Mouse (Mus musculus) adrenal gland, postnatal 0 days (tissue): ENCODE data around the gene Taar7a. TPM values are rescaled to one million over a fixed set of nuclear protein-coding genes. Genes with fewer than 3 reads are reported as not detected.

ENCODE experiments used
- polyA plus RNA-seq: library from polyadenylated mRNA; unstranded; fragments of >200 nt; fragmentation: Nextera tagmentation; extraction: Ambion mirVana; gene quantifications from 2 replicates; pipeline ENCODE4 v1.2.1, GENCODE M21; 2015

Gene Taar7a
- polyA plus RNA-seq: not detected in 2 replicates

DNA sequence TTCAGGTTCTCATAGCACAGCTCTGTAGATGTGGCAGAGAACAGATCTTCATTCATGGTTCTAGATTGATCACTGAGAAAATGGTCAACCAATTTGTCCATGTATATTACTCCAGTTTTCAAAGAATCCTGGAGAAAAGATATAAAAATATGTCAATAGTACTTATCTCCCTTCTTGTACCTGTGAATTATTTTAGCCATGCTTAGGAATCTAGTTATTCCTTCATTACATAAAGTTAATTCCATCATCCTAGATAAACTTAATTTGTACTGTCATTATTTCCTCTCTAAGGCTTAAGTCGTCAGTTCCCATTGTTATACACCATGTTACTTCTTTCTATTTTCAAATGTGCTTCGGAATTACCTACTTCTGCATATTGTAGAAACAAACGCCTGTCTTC lies at the start of gene Taar7a:
Gene Taar7a, minus strand, starts transcription at position 101 of the 400 bp plus-strand sequence.

DNA sequence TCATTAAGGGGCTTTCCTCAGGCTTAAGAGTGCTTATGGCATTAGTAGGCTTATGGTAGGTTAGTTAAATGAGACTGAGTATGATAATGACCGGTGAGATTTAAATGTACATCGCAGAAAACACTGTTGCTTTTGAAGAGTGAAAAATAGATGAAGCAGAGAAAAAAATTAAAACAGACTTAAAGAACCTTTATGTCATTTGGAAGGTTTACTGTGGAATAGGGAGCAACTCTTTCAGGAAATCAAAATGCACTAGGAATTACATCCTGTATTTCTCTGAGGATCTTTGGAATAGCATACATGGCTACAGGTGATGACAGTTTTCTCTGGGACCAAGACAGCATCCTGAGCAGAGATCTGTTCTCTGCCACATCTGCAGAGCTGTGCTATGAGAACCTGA lies 44.0 kb upstream of the Taar7a start, which contains the start of gene Taar7e:
Gene Taar7e, plus strand, starts transcription at position 301 of the 400 bp plus-strand sequence.

DNA sequence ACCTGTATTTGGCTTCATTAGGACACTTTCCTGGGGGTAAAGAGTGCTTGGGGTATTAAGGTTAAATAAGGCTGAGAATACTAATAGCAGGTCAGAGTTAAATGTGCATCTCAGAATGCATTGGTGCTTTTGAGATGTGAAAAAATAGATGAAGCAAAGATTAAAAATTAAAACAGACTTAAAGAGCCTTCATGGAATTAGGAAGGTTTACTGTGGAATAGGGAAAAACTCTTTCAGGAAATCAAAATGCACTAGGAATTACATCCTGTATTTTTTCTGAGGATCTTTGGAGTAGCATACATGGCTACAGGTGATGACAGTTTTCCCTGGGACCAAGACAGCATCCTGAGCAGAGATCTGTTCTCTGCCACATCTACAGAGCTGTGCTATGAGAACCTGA lies 33.6 kb upstream of the Taar7a start, which contains the start of gene Taar7d:
Gene Taar7d, plus strand, starts transcription at position 301 of the 400 bp plus-strand sequence.

DNA sequence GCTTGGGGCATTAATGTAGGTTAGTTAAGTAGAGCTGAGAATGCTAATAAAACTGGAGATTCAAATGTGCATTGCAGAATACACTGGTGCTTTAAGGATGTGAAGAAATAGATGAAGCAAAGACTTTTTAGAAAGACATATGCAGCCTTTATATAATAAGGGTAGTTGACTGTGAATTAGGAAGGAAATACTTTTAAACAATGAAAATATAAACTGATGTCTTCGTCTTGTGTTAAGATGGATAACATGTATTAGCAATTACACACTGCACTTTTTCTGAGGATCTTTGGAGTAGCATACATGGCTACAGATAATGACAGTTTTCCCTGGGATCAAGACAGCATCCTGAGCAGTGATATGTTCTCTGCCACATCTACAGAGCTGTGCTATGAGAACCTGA lies 6.4 kb upstream of the Taar7a start, which contains the start of gene Taar7b:
Gene Taar7b, plus strand, starts transcription at position 301 of the 400 bp plus-strand sequence.

DNA sequence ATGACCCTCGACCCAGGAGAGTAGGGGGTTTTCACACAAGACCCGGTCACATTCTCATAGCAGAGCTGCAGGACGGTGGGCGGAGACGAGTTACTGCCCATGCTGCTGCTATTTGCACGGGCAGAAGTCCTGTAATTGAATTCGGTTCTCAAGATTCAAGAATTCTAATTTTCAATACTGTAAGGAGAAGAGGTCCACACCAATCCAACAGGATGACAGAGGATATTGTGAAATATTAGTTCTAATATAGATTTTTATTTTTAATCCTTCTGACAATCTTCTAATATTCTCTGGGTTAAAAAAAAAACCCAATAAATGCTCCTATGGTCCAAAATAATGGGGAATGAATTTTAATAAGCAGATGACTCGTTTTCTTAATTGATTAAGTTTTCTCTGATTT lies 7.7 kb downstream of the Taar7a start, which contains the start of gene Taar6:
Gene Taar6, minus strand, starts transcription at position 101 of the 400 bp plus-strand sequence.

DNA sequence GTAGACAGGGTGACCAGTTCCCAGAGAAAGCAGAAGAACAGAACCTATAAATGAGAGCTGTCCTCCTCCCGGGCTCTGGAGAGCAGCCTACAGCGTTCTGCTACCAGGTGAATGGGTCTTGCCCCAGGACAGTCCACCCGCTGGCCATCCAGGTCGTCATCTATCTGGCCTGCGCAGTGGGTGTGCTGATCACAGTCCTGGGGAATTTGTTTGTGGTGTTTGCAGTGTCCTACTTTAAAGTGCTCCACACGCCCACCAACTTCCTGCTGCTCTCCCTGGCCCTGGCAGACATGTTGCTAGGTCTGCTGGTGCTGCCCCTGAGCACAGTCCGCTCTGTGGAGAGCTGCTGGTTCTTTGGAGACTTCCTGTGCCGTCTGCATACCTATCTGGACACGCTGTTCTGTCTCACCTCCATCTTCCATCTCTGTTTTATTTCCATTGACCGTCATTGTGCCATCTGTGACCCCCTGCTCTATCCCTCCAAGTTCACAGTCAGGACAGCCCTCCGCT lies 22.6 kb downstream of the Taar7a start, which contains the start of gene Taar5:
Gene Taar5, plus strand, starts transcription at position 51 of the 510 bp plus-strand sequence.

DNA sequence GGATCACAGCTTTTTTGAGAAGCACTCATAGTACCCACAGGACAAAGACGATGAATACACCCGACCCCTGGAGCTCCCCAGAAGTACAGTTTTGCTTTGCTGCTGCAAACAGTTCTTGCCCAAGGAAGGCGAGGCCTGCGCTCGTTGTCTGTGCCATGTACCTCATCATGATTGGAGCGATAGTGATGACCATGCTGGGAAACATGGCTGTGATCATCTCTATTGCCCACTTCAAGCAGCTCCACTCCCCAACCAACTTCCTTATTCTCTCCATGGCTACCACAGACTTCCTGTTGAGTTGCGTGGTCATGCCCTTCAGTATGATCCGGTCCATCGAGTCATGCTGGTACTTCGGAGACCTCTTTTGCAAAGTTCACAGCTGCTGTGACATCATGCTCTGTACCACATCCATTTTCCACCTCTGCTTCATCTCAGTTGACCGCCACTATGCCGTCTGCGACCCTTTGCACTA lies 32.8 kb downstream of the Taar7a start, which contains the start of gene Taar4:
Gene Taar4, plus strand, starts transcription at position 51 of the 472 bp plus-strand sequence.

DNA sequence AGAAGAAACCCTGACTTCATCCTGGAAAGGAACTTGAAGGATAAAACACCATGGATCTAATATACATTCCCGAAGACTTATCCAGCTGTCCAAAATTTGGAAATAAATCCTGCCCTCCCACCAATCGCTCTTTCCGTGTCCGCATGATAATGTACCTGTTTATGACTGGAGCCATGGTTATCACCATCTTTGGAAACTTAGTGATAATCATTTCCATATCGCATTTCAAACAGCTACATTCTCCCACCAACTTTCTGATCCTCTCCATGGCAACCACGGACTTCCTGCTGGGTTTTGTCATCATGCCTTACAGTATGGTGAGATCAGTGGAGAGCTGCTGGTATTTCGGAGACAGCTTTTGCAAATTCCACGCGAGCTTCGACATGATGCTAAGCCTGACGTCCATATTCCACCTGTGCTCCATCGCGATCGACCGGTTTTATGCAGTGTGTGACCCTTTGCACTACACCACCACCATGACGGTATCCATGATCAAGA lies 43.7 kb downstream of the Taar7a start, which contains the start of gene Taar3:
Gene Taar3, plus strand, starts transcription at position 51 of the 498 bp plus-strand sequence.

Other genes with a start within 250 kb of the Taar7a start
- gene Rps12, start 206.2 kb downstream of the Taar7a start, polyA plus RNA-seq: 178 and 250 TPM in 2 replicates
- 20.3 and 25.7 TPM in 2 replicates for gene Slc18b1, start 196.5 kb downstream of the Taar7a start, polyA plus RNA-seq
- 8.4 and 15.1 TPM in 2 replicates for gene Vnn3, start 142.0 kb downstream of the Taar7a start, polyA plus RNA-seq
- 19.2 and 41.4 TPM in 2 replicates for gene Vnn1, start 98.8 kb downstream of the Taar7a start, polyA plus RNA-seq
- gene Taar1, start 73.1 kb downstream of the Taar7a start, polyA plus RNA-seq: not detected in 2 replicates
- not detected in 2 replicates for gene Taar2, start 54.9 kb downstream of the Taar7a start, polyA plus RNA-seq
- gene Taar3, start 43.9 kb downstream of the Taar7a start, polyA plus RNA-seq: not detected in 2 replicates
- not detected in 2 replicates for gene Taar4, start 33.0 kb downstream of the Taar7a start, polyA plus RNA-seq
- gene Taar5, start 22.8 kb downstream of the Taar7a start, polyA plus RNA-seq: not detected in 2 replicates
- not detected in 2 replicates for gene Taar6, start 7.8 kb downstream of the Taar7a start, polyA plus RNA-seq
- gene Taar7b, start 6.5 kb upstream of the Taar7a start, polyA plus RNA-seq: not detected in 2 replicates
- gene Taar7d, start 33.7 kb upstream of the Taar7a start, polyA plus RNA-seq: not detected in 2 replicates
- gene Taar7e, start 44.1 kb upstream of the Taar7a start, polyA plus RNA-seq: not detected in 2 replicates
- not detected in 2 replicates for gene Taar7f, start 56.0 kb upstream of the Taar7a start, polyA plus RNA-seq
- not detected in 2 replicates for gene Taar8a, start 83.0 kb upstream of the Taar7a start, polyA plus RNA-seq
- gene Taar8b, start 98.8 kb upstream of the Taar7a start, polyA plus RNA-seq: not detected in 2 replicates
- gene Taar8c, start 108.4 kb upstream of the Taar7a start, polyA plus RNA-seq: not detected in 2 replicates
- gene Taar9, start 116.1 kb upstream of the Taar7a start, polyA plus RNA-seq: not detected in 2 replicates
- 93.8 and 105 TPM in 2 replicates for gene Stx7, start 155.8 kb upstream of the Taar7a start, polyA plus RNA-seq
- 1.7 and 2.8 TPM in 2 replicates for gene Moxd1, start 230.0 kb upstream of the Taar7a start, polyA plus RNA-seq